Mouse (Mus musculus): ENCODE measurements at regions not wholly inside any gene's neighbourhood (a gene's known extent, or its start where the extent isn't known, plus 50 kb on each side); places are given as distances from the start of the nearest gene placed in this dataset.

DNA sequence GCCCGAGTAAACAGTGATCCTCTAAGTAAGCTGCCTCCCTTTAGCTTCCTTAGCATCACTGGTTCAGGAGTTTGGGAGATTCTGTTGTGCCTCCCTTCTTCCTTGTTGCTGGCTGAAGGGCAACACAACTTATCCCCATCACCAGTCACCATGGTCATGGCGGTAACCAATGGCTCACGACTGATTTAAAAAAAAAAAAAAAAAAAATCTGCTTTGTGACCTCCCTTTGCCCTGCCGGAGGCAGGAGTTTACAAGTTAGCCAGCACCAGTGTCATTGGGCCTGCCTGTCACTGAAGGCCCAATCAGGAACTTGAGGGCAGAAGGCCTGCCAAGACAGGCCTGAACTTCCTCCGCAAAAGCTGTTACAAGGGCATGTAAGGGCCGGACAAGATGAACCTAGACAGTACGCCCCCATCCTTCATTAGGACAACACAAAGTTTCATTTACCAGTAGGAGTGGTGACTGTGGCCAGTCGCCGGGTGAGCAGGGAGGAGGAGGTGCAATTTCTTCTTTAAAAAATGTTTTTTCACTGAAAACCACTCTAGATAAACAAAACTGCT is 88.3 kb downstream of the Klhl6 start:
- TF ChIP-seq CTCF (IDR thresholded peaks at IDR 0.05 in 2 of 3, conservative IDR thresholded peaks at IDR 0.05 in 1 of 3; ENCODE audit: control insufficient read depth in 1 of 3, insufficient read depth in 1 of 3, low read depth in 2 of 3, low read length in 3 of 3, poor library complexity in 1 of 3, severe bottlenecking in 1 of 3) (no peak), TBP (IDR thresholded peaks at IDR 0.05; ENCODE audit: low read depth, low read length) (no peak), E2F4 (IDR thresholded peaks at IDR 0.05; ENCODE audit: borderline replicate concordance, low read depth, low read length) (no peak), POLR2A (IDR thresholded peaks at IDR 0.05; ENCODE audit: control insufficient read depth in 1 of 2, insufficient read depth in 1 of 2, low read depth in 1 of 2, low read length in 2 of 2, poor library complexity in 1 of 2) (no peak), NRF1 (IDR thresholded peaks at IDR 0.05; ENCODE audit: insufficient read depth, low read depth, low read length, poor library complexity, severe bottlenecking) (no peak), GABPA (IDR thresholded peaks at IDR 0.05; ENCODE audit: low read depth, low read length) (no peak), ZC3H11A (IDR thresholded peaks at IDR 0.05; ENCODE audit: low read depth, low read length) (no peak), USF1 (IDR thresholded peaks at IDR 0.05; ENCODE audit: low read depth, low read length) (no peak), HCFC1 (IDR thresholded peaks at IDR 0.05; ENCODE audit: low read depth, low read length) (no peak), EP300 (IDR thresholded peaks at IDR 0.05; ENCODE audit: low read depth in 1 of 2, low read length in 2 of 2) (no peak), RCOR1 (IDR thresholded peaks at IDR 0.05; ENCODE audit: low read depth, low read length) (no peak)

Data from MEL (cell line).